Mouse (Mus musculus) MEL (cell line): Measurements from ENCODE around the gene Slmap.

Experiments used
- CTCF ChIP-seq, 3 experiments: IDR thresholded peaks in 2 of 3; conservative IDR thresholded peaks in 1 of 3; 2 replicates each; pipeline ENCODE4 v1.5.1; 2011 to 2012; ENCODE audit warnings: low read length in 3 of 3, low read depth in 2 of 3, mild to moderate bottlenecking in 2 of 3, improper control_type of control experiment in 1 of 3, inconsistent platforms in 1 of 3, mixed read lengths in 1 of 3, moderate library complexity in 1 of 3; ENCODE audit not compliant: control insufficient read depth in 1 of 3, insufficient read depth in 1 of 3, poor library complexity in 1 of 3, severe bottlenecking in 1 of 3
- EP300 ChIP-seq, 2 experiments: IDR thresholded peaks; 2 replicates each; pipeline ENCODE4 v1.6.1; 2011; ENCODE audit warnings: improper control_type of control experiment in 2 of 2, low read length in 2 of 2, low read depth in 1 of 2, mild to moderate bottlenecking in 1 of 2
- GATA1 ChIP-seq: IDR thresholded peaks from 2 replicates; pipeline ENCODE4 v1.6.1; 2011; ENCODE audit warnings: low read depth, low read length, improper control_type of control experiment
- JUND ChIP-seq: IDR thresholded peaks from 2 replicates; pipeline ENCODE4 v1.6.1; 2011; ENCODE audit warnings: low read depth, mild to moderate bottlenecking, improper control_type of control experiment, low read length

DNA sequence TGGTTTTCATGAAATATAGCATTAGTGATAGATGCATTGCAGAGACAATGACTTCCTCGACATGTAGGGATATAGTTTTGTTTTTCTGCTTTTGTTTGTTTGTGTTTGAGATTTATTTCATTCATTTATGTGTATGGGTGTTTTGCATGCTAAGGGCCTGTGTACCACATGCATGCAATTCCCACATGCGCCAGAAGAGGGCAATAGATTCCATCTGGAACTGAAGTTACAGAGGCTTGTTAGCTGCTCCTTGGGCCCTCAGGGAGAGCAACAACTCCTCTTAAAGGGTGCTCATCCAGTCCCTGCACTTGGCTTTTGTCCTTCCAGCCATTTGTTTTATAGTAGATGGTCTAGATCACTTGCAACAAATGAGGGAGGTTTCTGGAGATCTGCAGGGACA is 158.1 kb downstream of the Slmap start:
- TF ChIP-seq CTCF (IDR thresholded peaks at IDR 0.05 in 2 of 3, conservative IDR thresholded peaks at IDR 0.05 in 1 of 3; ENCODE audit: control insufficient read depth in 1 of 3, insufficient read depth in 1 of 3, low read depth in 2 of 3, low read length in 3 of 3, poor library complexity in 1 of 3, severe bottlenecking in 1 of 3) (peak; percentile 72 to 85 (median 81)), JUND (no peak), GATA1 (no peak), EP300 (IDR thresholded peaks at IDR 0.05; ENCODE audit: low read depth in 1 of 2, low read length in 2 of 2) (no peak)
